Mouse (Mus musculus) cortical plate, adult 2 months (tissue): ENCODE results near the gene Nol6. TPM values are rescaled to one million over a fixed set of nuclear protein-coding genes. Genes with fewer than 3 reads are reported as not detected.
A peak's percentile ranks its signal among the peaks of the same experiment; 100 is the strongest.

Experiments
- H3K27ac ChIP-seq: fragments of 200-500 bp; 2 replicates; pipeline ENCODE4 v1.5.1; 2012; ENCODE audit warnings: low read length, control low read depth, inconsistent platforms; ENCODE audit not compliant: insufficient read depth
- H3K4me1 ChIP-seq: fragments of 200-500 bp; 2 replicates; pipeline ENCODE4 v1.6.1; 2011; ENCODE audit warnings: low read length; ENCODE audit not compliant: control insufficient read depth, insufficient read depth
- H3K4me3 ChIP-seq: fragments of 200-500 bp; 2 replicates; pipeline ENCODE4 v1.5.1; 2011; ENCODE audit warnings: mild to moderate bottlenecking, low read length, control low read depth; ENCODE audit not compliant: insufficient read depth
- CTCF ChIP-seq: fragments of 200-500 bp; IDR thresholded peaks from 2 replicates; pipeline ENCODE4 v1.5.1; 2011; ENCODE audit warnings: mild to moderate bottlenecking, control low read depth, low read length; ENCODE audit not compliant: insufficient read depth; ENCODE audit errors: extremely low read depth
- POLR2A ChIP-seq: fragments of 200-500 bp; IDR thresholded peaks from 2 replicates; pipeline ENCODE4 v1.6.1; 2011; ENCODE audit warnings: mild to moderate bottlenecking, low read length, control low read depth; ENCODE audit not compliant: insufficient read depth; ENCODE audit errors: extremely low read depth
- polyA plus RNA-seq: library from polyadenylated mRNA; depleted of rRNA; stranded (reverse); fragments of >200 nt; gene quantifications from 2 replicates; pipeline ENCODE4 v1.2.3, GENCODE M21; 2012

Nol6 gene
- polyA plus RNA-seq, 1 experiment: 73.4 TPM

GRCm38 (mm10) chr4:41149891-41150290, 25.6 kb upstream of the Nol6 start:
- Histone ChIP-seq H3K27ac (no peak overlapping the region), H3K4me3 (no peak overlapping the region), H3K4me1 (peaks cover 2% of the 10 kb centered on the region; the same call in 1 of the 2 replicates)
- TF ChIP-seq POLR2A: no peak
- no peak for TF ChIP-seq CTCF

- no peak for TF ChIP-seq POLR2A
- no peak for TF ChIP-seq CTCF
- Histone ChIP-seq H3K4me1 (peaks cover 6% of the 10 kb centered on the region; the same call in 1 of the 2 replicates), H3K27ac (no peak overlapping the region), H3K4me3 (no peak overlapping the region)
Observed at GRCm38 (mm10) chr4:41142601-41143000, 18.3 kb upstream of the Nol6 start.

- no peak overlapping the region for H3K27ac ChIP-seq
- no peak overlapping the region for H3K4me3 ChIP-seq
- peaks cover 4% of the 10 kb centered on the region; the same call in 1 of the 2 replicates for H3K4me1 ChIP-seq
- no peak for TF ChIP-seq POLR2A
- no peak for TF ChIP-seq CTCF
Observed at GRCm38 (mm10) chr4:41140174-41140875, 16.1 kb upstream of the Nol6 start.

- H3K4me1 ChIP-seq: no peaks in the 10 kb centered on the region
- no peak overlapping the region for H3K27ac ChIP-seq
- H3K4me3 ChIP-seq: peak overlapping the region; percentile 70
- TF ChIP-seq CTCF (no peak), POLR2A (no peak)
Observed at GRCm38 (mm10) chr4:41136811-41137210, 12.6 kb upstream of the Nol6 start.

GRCm38 (mm10) chr4:41136454-41136805, 12.2 kb upstream of the Nol6 start:
- TF ChIP-seq CTCF (no peak), POLR2A (no peak)
- peak overlapping the region; percentile 48 for H3K27ac ChIP-seq
- H3K4me3 ChIP-seq: peak overlapping the region; percentile 70
- no peaks in the 10 kb centered on the region for H3K4me1 ChIP-seq

- Histone ChIP-seq H3K27ac (peak within 1 kb of the TSS; percentile 98), H3K4me3 (peak within 1 kb of the TSS; percentile 70), H3K4me1 (no peaks in the 10 kb centered on the region)
- 0 out of 2 replicates have a peak, but pooled peaks have one; percentile 22 for TF ChIP-seq POLR2A
- TF ChIP-seq CTCF: no peak
Observed at GRCm38 (mm10) chr4:41135711-41136453, 11.6 kb upstream of the Nol6 start, which contains the start of gene Ube2r2. Gene Ube2r2 (plus strand): TSS chr4:41135743.

GRCm38 (mm10) chr4:41134935-41135710, 10.9 kb upstream of the Nol6 start:
- Histone ChIP-seq H3K4me1 (no peaks in the 10 kb centered on the region), H3K27ac (peak overlapping the region; percentile 98), H3K4me3 (peak overlapping the region; percentile 70)
- TF ChIP-seq POLR2A: peak; percentile 38; the same call in 1 of the 2 replicates
- no peak for TF ChIP-seq CTCF

- H3K4me3 ChIP-seq: no peak overlapping the region
- no peak overlapping the region for H3K27ac ChIP-seq
- no peaks in the 10 kb centered on the region for H3K4me1 ChIP-seq
- TF ChIP-seq POLR2A: no peak
- no peak for TF ChIP-seq CTCF
Observed at GRCm38 (mm10) chr4:41133529-41134291, 9.5 kb upstream of the Nol6 start.

GRCm38 (mm10) chr4:41132471-41132870, 8.2 kb upstream of the Nol6 start:
- TF ChIP-seq POLR2A (no peak), CTCF (no peak)
- no peak overlapping the region for H3K27ac ChIP-seq
- no peaks in the 10 kb centered on the region for H3K4me1 ChIP-seq
- no peak overlapping the region for H3K4me3 ChIP-seq
